Mouse (Mus musculus) limb, embryonic 13.5 days (tissue): ENCODE results near the gene H2-Ke6. TPM values are rescaled to one million over a fixed set of nuclear protein-coding genes. Genes with fewer than 3 reads are reported as not detected.
A peak's percentile ranks its signal among the peaks of the same experiment; 100 is the strongest.

Source experiments
- ATAC-seq: fragments of 200-750 bp; cut with Nextera tagmentation; 2 replicates; pipeline ENCODE4 v1.8.0; 2017; ENCODE audit warnings: low read depth, moderate number of reproducible peaks, moderate TSS enrichment; ENCODE audit not compliant: low FRiP score
- H3K27ac ChIP-seq: fragments of 300-500 bp; sonication (generic); 2 replicates; pipeline ENCODE4 v1.5.1; 2015; ENCODE audit warnings: inconsistent platforms, mild to moderate bottlenecking, moderate library complexity
- H3K27me3 ChIP-seq: fragments of 300-500 bp; sonication (generic); 2 replicates; pipeline ENCODE4 v1.6.1; 2015; ENCODE audit warnings: mild to moderate bottlenecking, inconsistent platforms
- H3K36me3 ChIP-seq: fragments of 300-500 bp; sonication (generic); 2 replicates; pipeline ENCODE4 v1.6.1; 2015; ENCODE audit warnings: inconsistent platforms, mild to moderate bottlenecking, moderate library complexity
- H3K4me1 ChIP-seq: fragments of 300-500 bp; sonication (generic); 2 replicates; pipeline ENCODE4 v1.6.1; 2015; ENCODE audit warnings: inconsistent platforms
- H3K4me2 ChIP-seq: fragments of 300-500 bp; sonication (generic); replicated peaks from 2 replicates; pipeline ENCODE4 v1.6.1; 2015; ENCODE audit warnings: inconsistent platforms, mild to moderate bottlenecking, moderate library complexity
- H3K4me3 ChIP-seq: fragments of 300-500 bp; sonication (generic); 2 replicates; pipeline ENCODE4 v1.5.1; 2015; ENCODE audit warnings: moderate library complexity, mild to moderate bottlenecking, inconsistent platforms
- H3K9ac ChIP-seq: fragments of 300-500 bp; sonication (generic); 2 replicates; pipeline ENCODE4 v1.6.1; 2015; ENCODE audit warnings: mild to moderate bottlenecking, inconsistent platforms
- H3K9me3 ChIP-seq: fragments of 300-500 bp; sonication (generic); 2 replicates; pipeline ENCODE4 v1.6.1; 2016; ENCODE audit warnings: inconsistent platforms
- WGBS: fragments of 180-500 bp; shearing (Covaris S2); methylation state at CpG from one replicate; pipeline ENCODE4 v1.1.7; 2015; 5-methylcytosine and 5-hydroxymethylcytosine counted together
- polyA plus RNA-seq: library from polyadenylated mRNA; unstranded; fragments of >200 nt; fragmentation: Nextera tagmentation; extraction: Ambion mirVana; gene quantifications from 2 replicates; pipeline ENCODE4 v1.2.1, GENCODE M21; 2015

Gene H2-Ke6
- polyA plus RNA-seq, 1 experiment from 2014 or later, result 59.4 TPM

- no peak for ATAC-seq
- WGBS, result 74% methylated on average over 17 of the region's 17 CpGs
- peak overlapping the region; percentile 85 for H3K4me3 ChIP-seq
Measured at GRCm38 (mm10) chr17:34028501-34029149, 765 bp upstream of the H2-Ke6 start.

DNA sequence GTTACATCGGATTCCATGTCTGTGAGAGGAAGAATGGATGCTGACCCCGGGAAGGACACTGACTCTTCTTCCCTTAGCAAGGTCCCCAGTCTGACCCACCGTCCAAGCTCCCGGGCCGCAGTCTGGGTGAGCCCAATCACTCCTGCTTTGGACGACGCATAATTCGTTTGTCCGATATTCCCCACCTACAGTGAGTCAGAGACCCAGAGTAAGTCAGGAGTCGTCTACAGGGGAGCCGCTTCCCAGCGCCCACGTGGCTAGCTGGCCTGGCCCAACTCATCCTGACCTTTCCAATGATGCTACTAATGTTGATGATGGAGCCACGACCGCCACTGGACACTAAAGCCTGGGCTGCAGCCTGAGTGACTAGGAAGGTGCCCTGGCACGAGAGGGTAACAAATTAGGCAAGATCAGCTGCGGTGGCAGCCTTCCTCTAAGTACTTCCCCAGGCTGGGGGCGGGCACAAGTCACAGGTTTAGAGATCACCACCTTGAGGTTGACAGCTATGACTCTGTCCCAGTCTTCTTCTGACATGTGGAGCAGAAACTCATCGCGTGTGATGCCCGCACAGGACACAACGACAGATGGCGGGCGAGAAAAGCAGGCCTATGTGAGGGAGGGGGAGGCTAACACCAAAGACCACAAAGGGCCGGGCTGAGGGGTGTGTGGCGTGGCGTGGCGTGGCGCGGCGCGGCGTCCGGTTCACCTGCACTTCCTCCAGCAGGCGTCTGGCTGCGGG lies 774 bp downstream of the H2-Ke6 start:
- no peak for ATAC-seq
- 8% methylated on average over 36 of the region's 36 CpGs for WGBS
- H3K4me3 ChIP-seq, result peak overlapping the region; percentile 85
- peak overlapping the region; percentile 97 for H3K4me2 ChIP-seq
- peak overlapping the region; percentile 61; the same call in 1 of the 2 replicates for H3K27ac ChIP-seq
- H3K36me3 ChIP-seq, result peaks cover 40% of the 10 kb centered on the region
- peaks cover 64% of the 10 kb centered on the region for H3K4me1 ChIP-seq
- no peaks in the 10 kb centered on the region for H3K27me3 ChIP-seq
- H3K9me3 ChIP-seq, result no peaks in the 10 kb centered on the region
- H3K9ac ChIP-seq, result peak overlapping the region; percentile 68

More at GRCm38 (mm10) chr17:34028501-34029149, 765 bp upstream of the H2-Ke6 start:
- Histone ChIP-seq H3K4me2 (peak overlapping the region; percentile 97), H3K4me1 (peaks cover 72% of the 10 kb centered on the region), H3K27ac (peak overlapping the region; percentile 61), H3K36me3 (peaks cover 30% of the 10 kb centered on the region), H3K27me3 (no peaks in the 10 kb centered on the region), H3K9ac (peak overlapping the region; percentile 19; the same call in 1 of the 2 replicates), H3K9me3 (no peaks in the 10 kb centered on the region)

DNA sequence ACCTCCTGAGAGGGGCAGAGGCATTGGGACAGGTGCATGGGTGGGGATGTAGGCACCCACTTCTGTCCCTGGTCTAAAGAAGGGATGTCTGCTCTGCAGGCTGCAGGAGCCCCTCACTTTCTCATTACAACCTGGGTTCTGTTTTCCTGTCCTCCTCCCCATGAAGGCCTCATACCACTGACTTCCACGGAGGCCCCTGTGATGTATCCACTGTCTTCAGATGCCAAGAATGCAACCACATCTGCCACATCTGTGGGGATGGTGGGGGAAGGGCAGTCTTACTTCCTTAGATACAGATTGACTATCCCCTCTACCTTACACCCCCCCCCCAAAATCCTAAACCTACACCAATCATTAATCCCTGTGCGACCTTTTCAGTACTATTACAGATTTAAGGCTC lies 1.6 kb downstream of the H2-Ke6 start:
- Histone ChIP-seq H3K4me3 (peak overlapping the region; percentile 85), H3K4me1 (peaks cover 64% of the 10 kb centered on the region), H3K4me2 (peak overlapping the region; percentile 97), H3K27me3 (no peaks in the 10 kb centered on the region), H3K9ac (peak overlapping the region; percentile 94), H3K27ac (0 out of 2 replicates have a peak overlapping the region, but pooled peaks have one; percentile 44), H3K36me3 (peaks cover 49% of the 10 kb centered on the region), H3K9me3 (no peaks in the 10 kb centered on the region)
- no peak for ATAC-seq
- WGBS, result 30% methylated on average over 2 of the region's 2 CpGs

DNA sequence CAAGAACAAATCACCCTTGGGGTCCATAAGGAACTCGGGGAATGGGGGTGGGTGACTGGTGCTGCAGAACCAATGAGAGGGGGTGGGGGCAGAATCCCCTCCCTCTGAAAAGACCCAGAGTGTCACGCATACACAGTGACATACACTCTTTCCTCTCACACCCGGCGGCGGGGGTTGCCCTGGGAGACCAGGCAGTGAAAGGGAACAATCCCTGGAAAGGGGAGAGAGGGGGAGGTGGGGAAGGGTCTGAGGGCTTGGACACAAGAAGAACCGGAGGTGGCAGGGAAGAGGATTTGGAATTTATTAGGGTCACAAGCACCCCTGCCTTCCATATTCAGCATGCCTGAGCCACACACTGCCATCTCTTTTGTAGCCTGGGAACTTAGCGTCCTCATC lies 2.1 kb downstream of the H2-Ke6 start:
- Histone ChIP-seq H3K27ac (0 out of 2 replicates have a peak overlapping the region, but pooled peaks have one; percentile 44), H3K4me3 (peak overlapping the region; percentile 81), H3K27me3 (no peaks in the 10 kb centered on the region), H3K4me1 (peaks cover 63% of the 10 kb centered on the region), H3K4me2 (peak overlapping the region; percentile 97), H3K36me3 (peaks cover 53% of the 10 kb centered on the region), H3K9ac (peak overlapping the region; percentile 94), H3K9me3 (no peaks in the 10 kb centered on the region)
- WGBS, result 17% methylated on average over 6 of the region's 7 CpGs
- ATAC-seq, result no peak

- WGBS, result under 1% methylated on average over 53 of the region's 57 CpGs
- peaks cover 53% of the 10 kb centered on the region for H3K36me3 ChIP-seq
- no peaks in the 10 kb centered on the region for H3K27me3 ChIP-seq
- H3K9ac ChIP-seq, result peak overlapping the region; percentile 94
- 0 out of 2 replicates have a peak, but pooled peaks cover 2% of the 10 kb centered on the region for H3K9me3 ChIP-seq
- H3K4me1 ChIP-seq, result peaks cover 56% of the 10 kb centered on the region
- H3K27ac ChIP-seq, result peak overlapping the region; percentile 94
- peak overlapping the region; percentile 81 for H3K4me3 ChIP-seq
- peak overlapping the region; percentile 97 for H3K4me2 ChIP-seq
- ATAC-seq, result no peak
Measured at GRCm38 (mm10) chr17:34024861-34025755, 2.8 kb downstream of the H2-Ke6 start.

DNA sequence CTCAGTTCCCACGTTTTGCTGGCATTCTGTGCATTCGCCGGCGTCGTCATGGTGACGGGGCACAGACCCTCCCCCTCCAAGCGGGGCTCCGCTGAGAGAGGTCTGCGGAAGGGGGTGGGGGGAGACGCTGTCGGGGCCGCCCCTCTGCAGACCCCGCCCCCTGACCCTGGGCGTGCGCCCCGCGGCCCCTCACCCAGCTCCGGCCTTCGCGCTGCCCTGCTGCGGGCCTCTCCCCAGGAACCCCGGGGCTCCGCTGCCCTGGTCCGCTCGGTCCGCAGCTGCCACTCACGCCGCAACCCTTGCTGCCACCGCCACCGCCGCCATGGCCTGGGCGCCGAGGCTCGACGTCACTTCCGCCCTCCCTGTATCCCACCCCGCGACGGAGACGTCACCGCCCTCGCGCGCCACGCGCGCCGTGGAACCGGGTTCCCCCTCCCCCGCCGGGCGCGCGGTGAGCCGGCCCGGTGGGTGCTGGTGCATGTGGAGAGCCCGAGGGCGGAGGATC lies 3.5 kb downstream of the H2-Ke6 start, which contains the start of gene Ring1:
Gene Ring1, minus strand, starts transcription at position 364 of the 505 bp plus-strand sequence.
- Histone ChIP-seq H3K27me3 (no peaks in the 10 kb centered on the region), H3K4me1 (peaks cover 49% of the 10 kb centered on the region), H3K4me2 (peak within 1 kb of the TSS; percentile 97), H3K27ac (peak within 1 kb of the TSS; percentile 94), H3K9me3 (peaks cover 9% of the 10 kb centered on the region), H3K36me3 (peaks cover 48% of the 10 kb centered on the region), H3K9ac (peak within 1 kb of the TSS; percentile 94), H3K4me3 (peak within 1 kb of the TSS; percentile 81)
- under 1% methylated on average over 56 of the region's 58 CpGs for WGBS
- ATAC-seq, result peak; percentile 76

DNA sequence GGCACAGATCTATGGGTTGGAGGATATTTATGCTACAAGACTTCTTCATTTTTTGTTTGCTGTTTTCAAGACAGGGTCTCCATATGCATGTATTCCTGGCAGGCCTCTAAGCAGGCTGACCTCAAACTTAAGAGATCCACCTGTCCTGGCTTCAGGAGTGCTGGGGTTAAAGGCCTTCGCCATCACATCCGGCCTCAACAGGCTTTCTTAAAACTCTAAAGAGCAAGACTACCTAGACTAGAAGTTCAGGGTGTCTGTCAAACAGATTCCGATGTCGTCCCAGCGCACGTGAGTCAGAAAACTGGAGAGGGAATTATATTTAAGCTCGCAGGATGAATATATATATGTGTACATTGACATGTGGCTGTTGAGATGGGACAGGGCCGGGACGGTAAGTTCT lies 4.2 kb downstream of the H2-Ke6 start:
- Histone ChIP-seq H3K27me3 (no peaks in the 10 kb centered on the region), H3K4me1 (peaks cover 42% of the 10 kb centered on the region), H3K27ac (peak overlapping the region; percentile 94; the same call in 1 of the 2 replicates), H3K4me3 (peak overlapping the region; percentile 81), H3K36me3 (peaks cover 42% of the 10 kb centered on the region), H3K4me2 (peak overlapping the region; percentile 97), H3K9me3 (peaks cover 14% of the 10 kb centered on the region), H3K9ac (peak overlapping the region; percentile 94)
- ATAC-seq, result no peak
- WGBS, result 69% methylated on average over 9 of the region's 9 CpGs

GRCm38 (mm10) chr17:34022987-34023386 lies 4.9 kb downstream of the H2-Ke6 start:
- Histone ChIP-seq H3K27me3 (no peaks in the 10 kb centered on the region), H3K4me3 (no peak overlapping the region), H3K36me3 (peaks cover 35% of the 10 kb centered on the region), H3K4me1 (peaks cover 35% of the 10 kb centered on the region), H3K4me2 (no peak overlapping the region), H3K27ac (no peak overlapping the region), H3K9me3 (peaks cover 14% of the 10 kb centered on the region), H3K9ac (no peak overlapping the region)
- ATAC-seq, result no peak
- WGBS, result 96% methylated on average over 20 of the region's 20 CpGs

GRCm38 (mm10) chr17:34022414-34022783 lies 5.5 kb downstream of the H2-Ke6 start:
- Histone ChIP-seq H3K4me2 (no peak overlapping the region), H3K9ac (no peak overlapping the region), H3K27ac (no peak overlapping the region), H3K4me1 (peaks cover 34% of the 10 kb centered on the region), H3K9me3 (peaks cover 14% of the 10 kb centered on the region), H3K27me3 (no peaks in the 10 kb centered on the region), H3K4me3 (no peak overlapping the region), H3K36me3 (peaks cover 35% of the 10 kb centered on the region)
- WGBS, result 90% methylated on average over 14 of the region's 14 CpGs
- no peak for ATAC-seq

GRCm38 (mm10) chr17:34021539-34022413 lies 6.1 kb downstream of the H2-Ke6 start:
- H3K36me3 ChIP-seq, result peaks cover 35% of the 10 kb centered on the region
- no peak for ATAC-seq
- no peak overlapping the region for H3K27ac ChIP-seq
- H3K4me1 ChIP-seq, result peaks cover 28% of the 10 kb centered on the region
- peaks cover 14% of the 10 kb centered on the region for H3K9me3 ChIP-seq
- no peak overlapping the region for H3K9ac ChIP-seq
- H3K27me3 ChIP-seq, result no peaks in the 10 kb centered on the region
- WGBS, result 95% methylated on average over 23 of the region's 23 CpGs
- no peak overlapping the region for H3K4me3 ChIP-seq
- no peak overlapping the region for H3K4me2 ChIP-seq

- H3K27ac ChIP-seq, result no peak overlapping the region
- WGBS, result 92% methylated on average over 8 of the region's 8 CpGs
- H3K9ac ChIP-seq, result no peak overlapping the region
- H3K4me3 ChIP-seq, result no peak overlapping the region
- H3K4me2 ChIP-seq, result no peak overlapping the region
- peaks cover 3% of the 10 kb centered on the region; the same call in 1 of the 2 replicates for H3K9me3 ChIP-seq
- no peaks in the 10 kb centered on the region for H3K4me1 ChIP-seq
- H3K27me3 ChIP-seq, result no peaks in the 10 kb centered on the region
- ATAC-seq, result no peak
- H3K36me3 ChIP-seq, result no peaks in the 10 kb centered on the region
Measured at GRCm38 (mm10) chr17:34013436-34013835, 14.4 kb downstream of the H2-Ke6 start.
